Mouse (Mus musculus): ENCODE measurements at regions not wholly inside any gene's neighbourhood (a gene's known extent, or its start where the extent isn't known, plus 50 kb on each side); places are given as distances from the start of the nearest gene placed in this dataset.
A peak's percentile ranks its signal among the peaks of the same experiment; 100 is the strongest.

GRCm38 (mm10) chr6:51754239-51754681 is 230.6 kb downstream of the Snx10 start:
- DNase-seq (ENCODE audit: low read depth, low spot score): no peak

DNA sequence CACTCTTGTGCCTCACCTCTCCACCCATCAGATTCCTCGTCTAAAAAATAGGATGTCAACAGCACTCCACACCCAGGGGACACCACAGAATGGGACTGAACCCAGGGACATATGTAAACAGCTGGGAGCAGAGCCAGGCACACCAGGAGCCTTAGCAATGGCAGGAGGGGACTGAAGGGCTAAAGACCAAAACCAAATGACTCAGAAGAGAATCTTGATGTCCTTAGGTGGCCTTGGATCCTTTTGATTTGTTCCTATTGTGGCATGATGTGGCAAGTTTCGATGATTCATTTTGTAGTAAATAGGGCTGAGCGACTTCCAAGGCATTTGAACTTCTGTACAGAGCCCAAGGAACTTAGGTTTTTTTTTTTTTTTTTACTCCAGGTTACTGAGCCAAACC is 233.4 kb downstream of the Snx10 start:
- DNase-seq (ENCODE audit: low read depth, low spot score): no peak

DNA sequence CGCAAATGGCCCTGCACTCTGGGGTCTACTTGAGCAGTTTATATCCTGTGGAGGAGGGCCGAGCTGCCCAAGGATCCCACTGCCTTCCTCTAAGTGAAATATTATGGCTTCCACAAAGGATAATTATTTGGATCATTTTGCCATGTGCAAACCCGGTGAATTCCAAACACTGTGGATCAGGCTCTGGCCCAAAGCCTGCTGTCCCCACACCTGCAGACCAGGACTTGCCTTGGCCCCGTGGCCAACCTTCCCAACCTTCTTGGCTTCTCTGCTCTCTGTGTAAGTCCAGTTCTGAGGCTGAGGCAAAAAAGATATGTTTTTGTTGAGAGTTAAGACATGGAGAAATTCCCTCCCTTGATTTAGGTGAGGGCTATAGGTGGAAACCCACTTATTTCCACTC is 234.0 kb downstream of the Snx10 start:
- no peak for DNase-seq (ENCODE audit: low read depth, low spot score)

DNA sequence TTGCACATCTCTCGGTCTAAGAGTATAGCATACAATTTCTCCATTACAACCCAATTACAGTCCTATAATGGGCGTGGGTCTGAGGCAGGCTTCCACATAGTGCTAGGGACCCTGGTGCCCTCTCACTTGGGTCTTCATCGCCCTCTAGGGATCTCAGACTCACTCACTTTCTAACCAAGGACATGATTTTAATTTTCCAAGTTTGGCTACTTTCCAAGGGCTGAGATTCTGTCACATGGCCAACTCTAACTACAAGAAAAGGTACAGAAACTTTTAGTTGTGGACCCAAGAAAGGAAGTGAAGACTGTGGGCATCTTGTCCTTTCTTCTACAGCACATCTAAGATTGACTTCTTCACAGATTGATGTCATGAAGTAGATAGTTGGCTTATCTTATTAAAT is 235.1 kb downstream of the Snx10 start:
- DNase-seq (ENCODE audit: low read depth, low spot score): no peak

DNA sequence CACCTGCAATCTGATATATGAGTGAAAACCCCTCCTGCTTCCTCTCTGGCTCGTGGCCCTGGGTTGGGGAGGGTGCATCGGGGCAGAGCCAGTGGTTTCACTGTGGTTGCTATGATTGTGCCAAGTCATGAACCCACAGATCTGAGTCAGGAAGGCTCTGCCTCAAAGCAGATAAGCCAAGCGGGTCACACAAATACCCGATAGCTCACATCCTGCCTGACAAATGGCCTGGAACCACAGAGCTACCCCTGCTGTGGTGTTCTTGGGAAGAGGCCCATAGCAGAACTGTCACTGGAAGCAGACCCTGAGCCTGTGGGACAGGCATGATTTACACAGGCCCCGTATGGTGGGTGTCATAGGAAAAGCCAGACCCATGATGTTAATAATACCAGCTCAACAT is 236.7 kb downstream of the Snx10 start:
- DNase-seq (ENCODE audit: low read depth, low spot score): no peak

- no peak for DNase-seq (ENCODE audit: low read depth, low spot score)
Measured at GRCm38 (mm10) chr6:51761506-51761905, 237.8 kb downstream of the Snx10 start.

DNA sequence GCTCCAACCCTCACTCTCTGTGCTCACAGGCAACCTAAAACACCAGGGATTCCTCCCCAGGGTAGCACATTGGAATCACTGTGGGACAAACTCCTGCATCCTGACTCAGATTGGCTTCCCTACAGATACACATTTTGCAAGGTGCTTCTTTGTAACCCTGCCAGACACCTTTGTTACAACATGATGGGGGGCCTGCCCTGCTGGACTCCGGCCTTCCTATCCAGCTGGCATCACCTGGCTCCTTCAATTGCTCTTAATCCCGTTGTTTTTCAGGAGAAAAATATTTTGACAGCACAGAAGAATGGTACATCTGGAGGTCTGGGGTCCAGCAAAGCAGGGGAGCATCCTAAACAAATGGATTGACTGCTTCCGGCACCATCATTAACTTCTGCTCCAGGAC is 242.8 kb downstream of the Snx10 start:
- no peak for DNase-seq (ENCODE audit: low read depth, low spot score)

- peak; percentile 25 for DNase-seq (ENCODE audit: low read depth, low spot score)
Measured at GRCm38 (mm10) chr6:51767582-51768341, 244.1 kb downstream of the Snx10 start.

DNA sequence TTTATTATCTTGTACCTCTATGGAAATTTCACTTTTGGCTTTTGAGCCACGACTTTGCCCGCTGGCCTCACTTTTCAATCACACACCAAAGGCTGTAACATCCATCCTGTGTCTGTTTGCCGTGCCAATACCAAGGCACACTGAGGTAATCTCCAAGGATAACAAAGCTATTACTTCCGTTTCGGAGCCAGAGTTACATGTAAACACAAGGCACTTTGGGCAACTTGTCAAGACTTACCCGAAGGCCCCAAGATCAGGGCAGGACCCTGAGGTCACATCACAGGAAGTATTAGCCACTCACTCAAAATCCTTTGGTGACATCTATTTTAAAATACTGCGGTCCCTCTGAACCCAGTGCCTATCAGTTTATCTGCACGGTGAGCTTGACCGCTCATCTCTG is 241.3 kb downstream of the Skap2 start:
- DNase-seq (ENCODE audit: low read depth, low spot score): no peak

GRCm38 (mm10) chr6:51771424-51771823 is 240.9 kb downstream of the Skap2 start:
- no peak for DNase-seq (ENCODE audit: low read depth, low spot score)

GRCm38 (mm10) chr6:51774771-51775170 is 237.6 kb downstream of the Skap2 start:
- peak; percentile 57 for DNase-seq (ENCODE audit: low read depth, low spot score)

DNA sequence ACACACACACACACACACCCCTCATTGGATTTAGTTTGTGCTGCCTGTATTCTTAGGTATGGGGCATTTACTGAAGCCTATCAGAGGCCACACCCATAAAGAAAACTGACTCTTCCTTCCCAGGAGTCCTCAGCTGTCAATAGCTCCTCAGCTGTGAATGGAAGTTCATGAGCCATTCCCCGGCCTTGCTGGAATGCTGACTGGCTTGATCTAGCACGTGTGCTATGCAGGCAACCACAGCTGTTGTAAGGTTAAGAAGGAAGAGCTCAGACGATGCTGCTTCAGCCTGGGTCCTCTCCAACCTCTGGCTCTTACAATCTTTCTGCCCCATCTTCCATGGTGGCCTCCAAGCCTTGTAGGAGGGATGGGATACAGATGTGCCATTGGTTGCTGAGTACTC is 226.7 kb downstream of the Skap2 start:
- no peak for DNase-seq (ENCODE audit: low read depth, low spot score)

DNA sequence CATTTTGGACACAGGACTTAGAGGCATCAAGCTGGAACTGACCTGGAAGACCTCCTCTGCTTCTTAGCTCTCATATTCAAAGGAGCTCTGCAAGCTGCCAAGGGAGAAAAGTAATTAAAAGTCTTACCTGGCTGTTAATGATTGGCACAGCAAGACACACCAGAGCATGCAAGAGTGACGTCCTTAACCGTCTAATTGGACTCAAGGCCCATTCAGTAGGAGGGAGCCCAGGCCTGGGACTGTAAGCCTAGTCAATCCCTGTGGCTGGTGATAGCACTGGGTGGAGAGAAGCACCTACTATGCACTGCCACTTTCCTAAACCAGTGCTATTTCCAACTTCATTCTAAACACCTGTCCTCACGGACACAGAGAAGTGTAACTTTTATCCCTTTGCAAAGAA is 225.5 kb downstream of the Skap2 start:
- DNase-seq (ENCODE audit: low read depth, low spot score): no peak

- DNase-seq (ENCODE audit: low read depth, low spot score): no peak
Measured at GRCm38 (mm10) chr6:51788156-51788555, 224.2 kb downstream of the Skap2 start.

DNA sequence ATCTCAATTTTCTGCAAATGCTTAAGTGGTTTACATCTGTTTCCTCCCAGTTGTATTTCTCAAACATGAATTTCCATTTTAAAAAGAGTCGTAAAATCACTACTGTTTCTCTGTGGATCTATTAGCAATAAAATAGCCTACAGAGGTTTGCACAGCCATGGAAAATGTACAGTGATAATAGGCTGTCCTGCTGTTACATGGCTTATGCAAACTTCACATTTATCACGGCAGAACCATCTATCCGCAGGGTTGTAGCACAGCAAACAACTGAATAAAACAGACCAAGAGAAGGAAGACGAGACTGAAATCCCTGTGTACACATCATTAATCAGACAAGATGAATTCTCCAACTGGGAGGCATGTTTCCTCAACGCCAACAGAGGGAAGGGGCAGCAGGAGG is 222.1 kb downstream of the Skap2 start:
- DNase-seq (ENCODE audit: low read depth, low spot score): no peak

- DNase-seq (ENCODE audit: low read depth, low spot score): no peak
Measured at GRCm38 (mm10) chr6:51790693-51791092, 221.7 kb downstream of the Skap2 start.

- peak; percentile 67 for DNase-seq (ENCODE audit: low read depth, low spot score)
Measured at GRCm38 (mm10) chr6:51795300-51795699, 217.0 kb downstream of the Skap2 start.

- no peak for DNase-seq (ENCODE audit: low read depth, low spot score)
Measured at GRCm38 (mm10) chr6:51798577-51799240, 213.6 kb downstream of the Skap2 start.

DNA sequence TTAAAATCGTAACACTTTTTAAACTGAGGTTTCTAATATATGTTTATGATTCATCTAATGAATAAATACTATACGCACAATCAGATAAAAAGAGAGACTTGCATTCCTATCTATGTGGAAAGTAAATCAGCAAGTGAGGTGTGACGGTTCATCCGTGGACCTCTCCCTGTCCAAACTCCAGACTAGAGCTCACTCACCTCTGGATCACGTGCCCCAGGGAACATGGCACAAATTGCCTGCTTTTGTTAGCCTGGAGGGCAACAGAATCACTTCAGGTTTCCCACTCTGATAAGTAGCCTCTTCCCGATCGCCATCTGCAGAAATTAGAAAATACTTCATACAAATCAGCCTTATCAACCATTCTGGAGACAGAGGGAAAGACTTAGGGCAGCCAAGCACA is 206.7 kb downstream of the Skap2 start:
- no peak for DNase-seq (ENCODE audit: low read depth, low spot score)
